In the genomic region with DNA sequence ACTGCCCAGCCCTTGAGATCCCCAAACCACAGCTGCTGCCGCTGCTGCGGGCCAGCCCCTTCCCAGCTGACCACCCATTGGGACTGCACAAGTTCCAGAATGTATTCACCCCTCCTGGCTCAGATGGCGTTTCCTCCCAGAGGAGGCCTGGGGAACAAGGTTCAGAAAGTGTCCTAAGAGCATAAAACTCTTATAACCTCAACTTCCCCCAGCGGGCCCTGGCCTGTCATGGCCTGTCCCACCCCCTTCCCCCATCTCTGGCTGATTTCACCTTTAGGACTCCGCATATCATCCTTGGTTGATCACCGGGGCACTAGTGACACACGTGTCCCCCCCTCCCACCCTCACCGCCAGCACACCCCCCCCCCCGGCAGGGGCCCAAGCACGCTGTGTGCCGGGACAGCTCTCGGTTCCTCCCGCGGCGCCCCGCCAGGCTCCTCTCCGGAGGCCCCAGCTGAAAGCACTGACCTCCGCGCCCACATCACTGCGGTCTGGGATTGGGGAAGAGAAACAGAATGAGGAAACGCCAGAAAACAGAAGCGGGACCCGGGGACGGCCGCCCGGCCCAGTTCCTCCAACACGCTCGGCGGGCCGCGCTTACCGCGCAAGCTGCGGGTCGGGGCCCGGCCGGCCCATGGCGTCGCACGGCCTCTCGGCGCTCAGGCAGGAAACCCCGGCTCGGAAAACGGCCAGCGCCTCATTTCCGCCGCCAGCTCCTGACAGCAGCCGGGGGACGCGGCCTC, we compare ENCODE assay signal across 8 mouse cellular contexts. TPM values are rescaled to one million over a fixed set of nuclear protein-coding genes. Genes with fewer than 3 reads are reported as not detected.
DNase-seq lines count a peak whose midpoint lies in the region; ATAC-seq lines count a peak whose summit lies in the region.

No protein-coding gene starts in this region.

- peak overlapping the region; percentile 88 for H3K27ac ChIP-seq in kidney, embryonic 16.5 days (ENCODE audit: low read length)

- no peaks in the 10 kb centered on the region for H3K27me3 ChIP-seq in kidney, embryonic 16.5 days (ENCODE audit: insufficient read depth, low read length)
- H3K27me3 ChIP-seq in splenic B cell, adult 2 months (ENCODE audit: control insufficient read depth, insufficient read depth, low read length, poor library complexity, severe bottlenecking): no peaks in the 10 kb centered on the region

- ATAC-seq in activated CD4-positive, CD25-positive, alpha-beta regulatory T cell, adult 4 months: peak; percentile 1
- ATAC-seq in granulocyte monocyte progenitor cell, adult 5-6 weeks (replicated peaks; ENCODE audit: poor library complexity, severe bottlenecking): peak; percentile 40
- ATAC-seq in kidney, embryonic 16.5 days (ENCODE audit: low FRiP score, low TSS enrichment): no peak

- H3K36me3 ChIP-seq in kidney, embryonic 16.5 days (ENCODE audit: insufficient read depth, low read length): no peaks in the 10 kb centered on the region
- no peaks in the 10 kb centered on the region for H3K36me3 ChIP-seq in splenic B cell, adult 2 months (ENCODE audit: control insufficient read depth, insufficient read depth, low read length, poor library complexity, severe bottlenecking)

- H3K4me1 ChIP-seq in kidney, embryonic 16.5 days (ENCODE audit: insufficient read depth, low read length): peaks cover 61% of the 10 kb centered on the region

- no peaks in the 10 kb centered on the region for H3K9me3 ChIP-seq in kidney, embryonic 16.5 days (ENCODE audit: low read length)

- peak overlapping the region; percentile 97 for H3K4me2 ChIP-seq in kidney, embryonic 16.5 days (replicated peaks; ENCODE audit: low read depth, low read length)

- H3K4me3 ChIP-seq in kidney, embryonic 16.5 days (ENCODE audit: low read length): peak overlapping the region; percentile 87

- WGBS in kidney, embryonic 16.5 days: 0% methylated on average over 44 of the region's 51 CpGs

- DNase-seq in layer of hippocampus, adult 9-11 months: peak; percentile 90
- no peak for DNase-seq in layer of hippocampus, postnatal 36 days
- peak; percentile 45 to 49 for DNase-seq in lung, postnatal 4 days
- DNase-seq in splenic B cell, adult 2 months (ENCODE audit: low read depth, low spot score): peak; percentile 93
- DNase-seq in cerebellum, postnatal 14 days: no peak

- peak overlapping the region; percentile 80 for H3K9ac ChIP-seq in kidney, embryonic 16.5 days (replicated peaks; ENCODE audit: low read length)

RNA-seq across cellular contexts. Expression of gene Sh2b3, which starts 1.3 kb away (rescaled TPM):
- total RNA-seq in layer of hippocampus, postnatal 36 days (2021): 10 to 100 TPM; 21.6 to 22.1 TPM
- polyA plus RNA-seq in activated CD4-positive, CD25-positive, alpha-beta regulatory T cell, adult 4 months (2017; shearing (Covaris generic)): 10 to 100 TPM in 1 of 2 experiments, 1 to 10 TPM in 1; 9.8 to 11.6 TPM
- 31.5 and 32.8 TPM in 2 replicates for total RNA-seq in granulocyte monocyte progenitor cell, adult 5-6 weeks (2014; fragmentation: Nextera tagmentation)
- total RNA-seq in granulocyte monocyte progenitor cell, adult 5-6 weeks (2017): 11.9 and 12.5 TPM in 2 replicates
- polyA plus RNA-seq in kidney, embryonic 16.5 days (2015; fragmentation: Nextera tagmentation; extraction: Ambion mirVana): 17.4 and 17.8 TPM in 2 replicates

RNA-seq across cellular contexts. Expression of gene Pheta1, which starts 12.7 kb away (rescaled TPM):
- 10 to 100 TPM in 1 of 2 experiments, 1 to 10 TPM in 1; 8.8 to 11.1 TPM for total RNA-seq in layer of hippocampus, postnatal 36 days (2021)
- 1 to 10 TPM in 1 of 2 experiments, under 1 TPM in 1; 0.60 to 1.2 TPM for polyA plus RNA-seq in activated CD4-positive, CD25-positive, alpha-beta regulatory T cell, adult 4 months (2017; shearing (Covaris generic))
- total RNA-seq in granulocyte monocyte progenitor cell, adult 5-6 weeks (2014; fragmentation: Nextera tagmentation): 0.62 and 2.6 TPM in 2 replicates
- total RNA-seq in granulocyte monocyte progenitor cell, adult 5-6 weeks (2017): 1.1 and 2.2 TPM in 2 replicates
- 28.9 and 33.2 TPM in 2 replicates for polyA plus RNA-seq in kidney, embryonic 16.5 days (2015; fragmentation: Nextera tagmentation; extraction: Ambion mirVana)

Comparison
In these comparisons a context has a peak if more than half of its experiments do, and no peak if none do; other contexts are left out.
1. DNase-seq: peak in layer of hippocampus, adult 9-11 months (single experiment), lung, postnatal 4 days (2 of 2) and splenic B cell, adult 2 months (single experiment); none in layer of hippocampus, postnatal 36 days (0 of 2) and cerebellum, postnatal 14 days (0 of 2).